Mouse (Mus musculus): ENCODE data around the gene Rptor. TPM values are rescaled to one million over a fixed set of nuclear protein-coding genes. Genes with fewer than 3 reads are reported as not detected.

Gene Rptor
- polyA plus RNA-seq, 1 experiment from 2014 or later: 12.2 TPM

- 0 out of 2 replicates have a peak overlapping the region, but pooled peaks have one; percentile 15 for H3K4me2 ChIP-seq (replicated peaks)
- 0 out of 2 replicates have a peak overlapping the region, but pooled peaks have one; percentile 88 for H3K27ac ChIP-seq (replicated peaks)
- no peaks in the 10 kb centered on the region for H3K9me3 ChIP-seq (replicated peaks)
- peaks cover 89% of the 10 kb centered on the region for H3K4me1 ChIP-seq
- no peak for ATAC-seq (ENCODE audit: insufficient number of reproducible peaks, low FRiP score, low TSS enrichment, low read depth)
- H3K9ac ChIP-seq: no peak overlapping the region
- H3K36me3 ChIP-seq: no peaks in the 10 kb centered on the region
- H3K27me3 ChIP-seq: no peaks in the 10 kb centered on the region
- H3K4me3 ChIP-seq (replicated peaks): no peak overlapping the region
- 56% methylated on average over 8 of the region's 8 CpGs for WGBS
These were observed 336.5 kb downstream of the Rptor start for GRCm38 (mm10) chr11:119939073-119939710.

- Histone ChIP-seq H3K9me3 (replicated peaks) (no peaks in the 10 kb centered on the region), H3K27ac (replicated peaks) (no peak overlapping the region), H3K4me1 (peaks cover 92% of the 10 kb centered on the region), H3K36me3 (no peaks in the 10 kb centered on the region), H3K4me3 (replicated peaks) (no peak overlapping the region), H3K4me2 (replicated peaks) (no peak overlapping the region), H3K27me3 (no peaks in the 10 kb centered on the region), H3K9ac (no peak overlapping the region)
- WGBS: 47% methylated on average over 4 of the region's 4 CpGs
- no peak for ATAC-seq (ENCODE audit: insufficient number of reproducible peaks, low FRiP score, low TSS enrichment, low read depth)
These were observed 337.0 kb downstream of the Rptor start for GRCm38 (mm10) chr11:119939711-119940106.

GRCm38 (mm10) chr11:119940142-119940541 lies 337.4 kb downstream of the Rptor start:
- H3K4me3 ChIP-seq (replicated peaks): no peak overlapping the region
- 40% methylated on average over 11 of the region's 11 CpGs for WGBS
- H3K9me3 ChIP-seq (replicated peaks): no peaks in the 10 kb centered on the region
- ATAC-seq (ENCODE audit: insufficient number of reproducible peaks, low FRiP score, low TSS enrichment, low read depth): no peak
- H3K27me3 ChIP-seq: no peaks in the 10 kb centered on the region
- H3K4me1 ChIP-seq: peaks cover 92% of the 10 kb centered on the region
- no peak overlapping the region for H3K4me2 ChIP-seq (replicated peaks)
- H3K27ac ChIP-seq (replicated peaks): no peak overlapping the region
- H3K9ac ChIP-seq: no peak overlapping the region
- no peaks in the 10 kb centered on the region for H3K36me3 ChIP-seq

GRCm38 (mm10) chr11:119941794-119942193 lies 339.1 kb downstream of the Rptor start:
- Histone ChIP-seq H3K9ac (peak overlapping the region; percentile 55), H3K4me3 (replicated peaks) (peak overlapping the region; percentile 76), H3K4me2 (replicated peaks) (peak overlapping the region; percentile 96), H3K4me1 (peaks cover 83% of the 10 kb centered on the region), H3K27ac (replicated peaks) (peak overlapping the region; percentile 89; the same call in 1 of the 2 replicates), H3K27me3 (no peaks in the 10 kb centered on the region), H3K9me3 (replicated peaks) (no peaks in the 10 kb centered on the region), H3K36me3 (no peaks in the 10 kb centered on the region)
- WGBS: 4% methylated on average over 8 of the region's 8 CpGs
- no peak for ATAC-seq (ENCODE audit: insufficient number of reproducible peaks, low FRiP score, low TSS enrichment, low read depth)

- H3K4me2 ChIP-seq (replicated peaks): peak overlapping the region; percentile 96
- H3K4me3 ChIP-seq (replicated peaks): peak overlapping the region; percentile 76
- peak overlapping the region; percentile 89 for H3K27ac ChIP-seq (replicated peaks)
- H3K4me1 ChIP-seq: peaks cover 78% of the 10 kb centered on the region
- H3K27me3 ChIP-seq: no peaks in the 10 kb centered on the region
- H3K9me3 ChIP-seq (replicated peaks): no peaks in the 10 kb centered on the region
- WGBS: under 1% methylated on average over 34 of the region's 43 CpGs
- H3K9ac ChIP-seq: peak overlapping the region; percentile 55
- no peaks in the 10 kb centered on the region for H3K36me3 ChIP-seq
- peak; percentile 34 for ATAC-seq (ENCODE audit: insufficient number of reproducible peaks, low FRiP score, low TSS enrichment, low read depth)
These were observed 339.6 kb downstream of the Rptor start for GRCm38 (mm10) chr11:119942201-119942726.

GRCm38 (mm10) chr11:119942727-119943427 lies 340.2 kb downstream of the Rptor start, which contains the start of gene Baiap2:
Gene Baiap2 (plus strand): TSS chr11:119942763.
- H3K4me1 ChIP-seq: peaks cover 78% of the 10 kb centered on the region

GRCm38 (mm10) chr11:119943428-119943988 lies 340.8 kb downstream of the Rptor start:
- H3K4me3 ChIP-seq (replicated peaks): peak overlapping the region; percentile 76
- peaks cover 78% of the 10 kb centered on the region for H3K4me1 ChIP-seq
- WGBS: 3% methylated on average over 32 of the region's 32 CpGs
- no peak for ATAC-seq (ENCODE audit: insufficient number of reproducible peaks, low FRiP score, low TSS enrichment, low read depth)
- H3K27ac ChIP-seq (replicated peaks): peak overlapping the region; percentile 53
- no peaks in the 10 kb centered on the region for H3K9me3 ChIP-seq (replicated peaks)
- peak overlapping the region; percentile 78 for H3K9ac ChIP-seq
- no peaks in the 10 kb centered on the region for H3K27me3 ChIP-seq
- no peaks in the 10 kb centered on the region for H3K36me3 ChIP-seq
- peak overlapping the region; percentile 96 for H3K4me2 ChIP-seq (replicated peaks)

More at GRCm38 (mm10) chr11:119942727-119943427, 340.2 kb downstream of the Rptor start, which contains the start of gene Baiap2:
- WGBS: under 1% methylated on average over 71 of the region's 79 CpGs
- peak within 1 kb of the TSS; percentile 89 for H3K27ac ChIP-seq (replicated peaks)
- peak within 1 kb of the TSS; percentile 76 for H3K4me3 ChIP-seq (replicated peaks)
- no peaks in the 10 kb centered on the region for H3K27me3 ChIP-seq
- no peaks in the 10 kb centered on the region for H3K36me3 ChIP-seq
- ATAC-seq (ENCODE audit: insufficient number of reproducible peaks, low FRiP score, low TSS enrichment, low read depth): peak; percentile 95
- no peaks in the 10 kb centered on the region for H3K9me3 ChIP-seq (replicated peaks)
- H3K9ac ChIP-seq: peak within 1 kb of the TSS; percentile 78
- peak within 1 kb of the TSS; percentile 96 for H3K4me2 ChIP-seq (replicated peaks)

- Histone ChIP-seq H3K27me3 (no peaks in the 10 kb centered on the region), H3K4me2 (replicated peaks) (0 out of 2 replicates have a peak overlapping the region, but pooled peaks have one; percentile 96), H3K9me3 (replicated peaks) (no peaks in the 10 kb centered on the region), H3K27ac (replicated peaks) (no peak overlapping the region; the same call in 1 of the 2 replicates), H3K9ac (no peak overlapping the region), H3K4me1 (peaks cover 70% of the 10 kb centered on the region), H3K4me3 (replicated peaks) (peak overlapping the region; percentile 76), H3K36me3 (no peaks in the 10 kb centered on the region)
- WGBS: 82% methylated on average over 7 of the region's 7 CpGs
- no peak for ATAC-seq (ENCODE audit: insufficient number of reproducible peaks, low FRiP score, low TSS enrichment, low read depth)
These were observed 342.6 kb downstream of the Rptor start for GRCm38 (mm10) chr11:119945343-119945742.

GRCm38 (mm10) chr11:119947426-119947825 lies 344.7 kb downstream of the Rptor start:
- no peak for ATAC-seq (ENCODE audit: insufficient number of reproducible peaks, low FRiP score, low TSS enrichment, low read depth)
- H3K4me2 ChIP-seq (replicated peaks): no peak overlapping the region
- WGBS: 85% methylated on average over 1 of the region's 1 CpGs
- H3K4me1 ChIP-seq: peaks cover 61% of the 10 kb centered on the region
- H3K9ac ChIP-seq: no peak overlapping the region
- H3K27ac ChIP-seq (replicated peaks): no peak overlapping the region
- no peaks in the 10 kb centered on the region for H3K9me3 ChIP-seq (replicated peaks)
- no peaks in the 10 kb centered on the region for H3K27me3 ChIP-seq
- H3K36me3 ChIP-seq: no peaks in the 10 kb centered on the region
- no peak overlapping the region for H3K4me3 ChIP-seq (replicated peaks)

GRCm38 (mm10) chr11:119947897-119948296 lies 345.2 kb downstream of the Rptor start:
- Histone ChIP-seq H3K36me3 (no peaks in the 10 kb centered on the region), H3K4me2 (replicated peaks) (no peak overlapping the region), H3K9ac (no peak overlapping the region), H3K4me3 (replicated peaks) (no peak overlapping the region), H3K27ac (replicated peaks) (peak overlapping the region; percentile 69), H3K27me3 (no peaks in the 10 kb centered on the region), H3K4me1 (peaks cover 66% of the 10 kb centered on the region), H3K9me3 (replicated peaks) (no peaks in the 10 kb centered on the region)
- no peak for ATAC-seq (ENCODE audit: insufficient number of reproducible peaks, low FRiP score, low TSS enrichment, low read depth)
- WGBS: 48% methylated on average over 2 of the region's 2 CpGs

- H3K9me3 ChIP-seq (replicated peaks): no peaks in the 10 kb centered on the region
- WGBS: 32% methylated on average over 4 of the region's 4 CpGs
- H3K27ac ChIP-seq (replicated peaks): peak overlapping the region; percentile 69
- H3K4me2 ChIP-seq (replicated peaks): no peak overlapping the region
- no peak overlapping the region for H3K9ac ChIP-seq
- H3K4me1 ChIP-seq: peaks cover 68% of the 10 kb centered on the region
- no peak for ATAC-seq (ENCODE audit: insufficient number of reproducible peaks, low FRiP score, low TSS enrichment, low read depth)
- H3K36me3 ChIP-seq: no peaks in the 10 kb centered on the region
- no peaks in the 10 kb centered on the region for H3K27me3 ChIP-seq
- no peak overlapping the region for H3K4me3 ChIP-seq (replicated peaks)
These were observed 345.6 kb downstream of the Rptor start for GRCm38 (mm10) chr11:119948305-119948704.

Measured in embryonic facial prominence, embryonic 15.5 days (tissue).